Mouse (Mus musculus) liver, postnatal 0 days (tissue): Measurements from ENCODE around the gene Tspan3. TPM values are rescaled to one million over a fixed set of nuclear protein-coding genes. Genes with fewer than 3 reads are reported as not detected.
A peak's percentile ranks its signal among the peaks of the same experiment; 100 is the strongest.

Source experiments
- ATAC-seq: fragments of 200-750 bp; cut with Nextera tagmentation; 2 replicates; pipeline ENCODE4 v1.8.0; 2017; ENCODE audit warnings: mild to moderate bottlenecking, moderate library complexity
- DNase-seq: peaks from one replicate; pipeline ENCODE4 v3.0.0-alpha.2; 2016
- H3K27ac ChIP-seq: fragments of 300-500 bp; sonication (generic); 2 replicates; pipeline ENCODE4 v1.5.1; 2014; ENCODE audit warnings: antibody characterized with exemption, moderate library complexity, mild to moderate bottlenecking, low read depth
- H3K27me3 ChIP-seq: fragments of 300-500 bp; sonication (generic); 2 replicates; pipeline ENCODE4 v1.6.1; 2014; ENCODE audit warnings: low read length, control low read depth, mixed read lengths; ENCODE audit not compliant: insufficient read depth
- H3K36me3 ChIP-seq: fragments of 300-500 bp; sonication (generic); replicated peaks from 2 replicates; pipeline ENCODE4 v1.6.1; 2014; ENCODE audit warnings: mild to moderate bottlenecking, control low read depth, low read length, moderate library complexity, mixed read lengths; ENCODE audit not compliant: insufficient read depth
- H3K4me1 ChIP-seq: fragments of 300-500 bp; sonication (generic); 2 replicates; pipeline ENCODE4 v1.6.1; 2014; ENCODE audit warnings: antibody characterized with exemption, mild to moderate bottlenecking, control low read depth; ENCODE audit not compliant: insufficient read depth
- H3K4me2 ChIP-seq: fragments of 300-500 bp; sonication (generic); 2 replicates; pipeline ENCODE4 v1.6.1; 2014; ENCODE audit warnings: low read depth, mild to moderate bottlenecking, low read length, moderate library complexity, mixed read lengths
- H3K4me3 ChIP-seq: fragments of 300-500 bp; sonication (generic); 2 replicates; pipeline ENCODE4 v1.5.1; 2014; ENCODE audit warnings: low read depth, low read length
- H3K9ac ChIP-seq: fragments of 300-500 bp; sonication (generic); replicated peaks from 2 replicates; pipeline ENCODE4 v1.6.1; 2014; ENCODE audit warnings: mild to moderate bottlenecking, moderate library complexity
- H3K9me3 ChIP-seq: fragments of 300-500 bp; sonication (generic); 2 replicates; pipeline ENCODE4 v1.6.1; 2016; ENCODE audit warnings: mild to moderate bottlenecking, control low read depth, low read length, mixed read lengths
- CTCF ChIP-seq: sonication (generic); IDR thresholded peaks from 2 replicates; pipeline ENCODE4 v1.5.1; 2016; ENCODE audit warnings: antibody characterized with exemption, low read depth
- EP300 ChIP-seq: IDR thresholded peaks from 2 replicates; pipeline ENCODE4 v1.6.1; 2016; ENCODE audit warnings: antibody characterized with exemption, low read depth, mild to moderate bottlenecking
- WGBS: fragments of 180-500 bp; shearing (Covaris S2); extraction: QIAGEN DNeasy Blood & Tissue Kit; methylation state at CpG from one replicate; pipeline ENCODE4 v1.1.7; 2014; ENCODE audit not compliant: insufficient replicate concordance; 5-methylcytosine and 5-hydroxymethylcytosine counted together
- polyA plus RNA-seq: library from polyadenylated mRNA; unstranded; fragments of >200 nt; fragmentation: Nextera tagmentation; extraction: Ambion mirVana; gene quantifications from 2 replicates; pipeline ENCODE4 v1.2.1, GENCODE M21; 2015

The Tspan3 gene
- polyA plus RNA-seq, 1 experiment from 2014 or later: 23.4 TPM

GRCm38 (mm10) chr9:56107527-56107926, 57.8 kb downstream of the Tspan3 start:
- WGBS: 60% methylated on average over 6 of the region's 6 CpGs
- peak overlapping the region; percentile 64 for H3K27ac ChIP-seq
- no peak overlapping the region for H3K4me2 ChIP-seq
- no peaks in the 10 kb centered on the region for H3K9me3 ChIP-seq
- no peaks in the 10 kb centered on the region for H3K27me3 ChIP-seq
- H3K9ac ChIP-seq: no peak overlapping the region
- ATAC-seq (no peak), DNase-seq (no peak)
- H3K4me1 ChIP-seq: peaks cover 13% of the 10 kb centered on the region
- no peak overlapping the region for H3K4me3 ChIP-seq
- TF ChIP-seq EP300 (no peak), CTCF (no peak)
- H3K36me3 ChIP-seq: no peaks in the 10 kb centered on the region

GRCm38 (mm10) chr9:56106274-56107072, 58.8 kb downstream of the Tspan3 start:
- Histone ChIP-seq H3K9me3 (no peaks in the 10 kb centered on the region), H3K27ac (peak overlapping the region; percentile 64), H3K4me3 (no peak overlapping the region), H3K36me3 (no peaks in the 10 kb centered on the region), H3K4me2 (no peak overlapping the region), H3K4me1 (peaks cover 13% of the 10 kb centered on the region), H3K9ac (no peak overlapping the region), H3K27me3 (no peaks in the 10 kb centered on the region)
- ATAC-seq: no peak
- TF ChIP-seq EP300: no peak
- no peak for DNase-seq
- WGBS: 49% methylated on average over 6 of the region's 6 CpGs

GRCm38 (mm10) chr9:56104921-56105320, 60.4 kb downstream of the Tspan3 start:
- TF ChIP-seq EP300: no peak
- no peak for TF ChIP-seq CTCF
- Histone ChIP-seq H3K9ac (no peak overlapping the region), H3K27ac (peak overlapping the region; percentile 82), H3K36me3 (no peaks in the 10 kb centered on the region), H3K27me3 (no peaks in the 10 kb centered on the region), H3K4me3 (no peak overlapping the region), H3K4me2 (peak overlapping the region; percentile 32; the same call in 1 of the 2 replicates), H3K9me3 (no peaks in the 10 kb centered on the region), H3K4me1 (peaks cover 13% of the 10 kb centered on the region)
- ATAC-seq (no peak), DNase-seq (no peak)
- 38% methylated on average over 7 of the region's 7 CpGs for WGBS

GRCm38 (mm10) chr9:56101022-56101421, 64.3 kb downstream of the Tspan3 start:
- Histone ChIP-seq H3K36me3 (no peaks in the 10 kb centered on the region), H3K9me3 (no peaks in the 10 kb centered on the region), H3K9ac (no peak overlapping the region), H3K4me3 (no peak overlapping the region), H3K27me3 (no peaks in the 10 kb centered on the region), H3K4me1 (peaks cover 11% of the 10 kb centered on the region), H3K4me2 (0 out of 2 replicates have a peak overlapping the region, but pooled peaks have one; percentile 11), H3K27ac (no peak overlapping the region)
- DNase-seq: no peak
- TF ChIP-seq EP300 (no peak), CTCF (no peak)
- WGBS: 36% methylated on average over 4 of the region's 4 CpGs
- ATAC-seq: no peak

GRCm38 (mm10) chr9:56100041-56100522, 65.2 kb downstream of the Tspan3 start:
- 55% methylated on average over 7 of the region's 7 CpGs for WGBS
- peaks cover 11% of the 10 kb centered on the region for H3K4me1 ChIP-seq
- H3K4me3 ChIP-seq: no peak overlapping the region
- no peak for TF ChIP-seq EP300
- TF ChIP-seq CTCF: no peak
- H3K27ac ChIP-seq: peak overlapping the region; percentile 44; the same call in 1 of the 2 replicates
- DNase-seq (no peak), ATAC-seq (no peak)
- H3K9ac ChIP-seq: no peak overlapping the region
- H3K36me3 ChIP-seq: no peaks in the 10 kb centered on the region
- H3K4me2 ChIP-seq: 0 out of 2 replicates have a peak overlapping the region, but pooled peaks have one; percentile 11
- no peaks in the 10 kb centered on the region for H3K27me3 ChIP-seq
- no peaks in the 10 kb centered on the region for H3K9me3 ChIP-seq

- Histone ChIP-seq H3K9ac (no peak overlapping the region), H3K9me3 (no peaks in the 10 kb centered on the region), H3K4me2 (peak overlapping the region; percentile 10; the same call in 1 of the 2 replicates), H3K4me3 (no peak overlapping the region), H3K27me3 (no peaks in the 10 kb centered on the region), H3K27ac (peak overlapping the region; percentile 53), H3K36me3 (no peaks in the 10 kb centered on the region), H3K4me1 (peaks cover 5% of the 10 kb centered on the region; the same call in 1 of the 2 replicates)
- 33% methylated on average over 4 of the region's 4 CpGs for WGBS
- ATAC-seq: no peak; the same call in 1 of the 2 replicates
- no peak for DNase-seq
- TF ChIP-seq CTCF: no peak
- TF ChIP-seq EP300: no peak
These were observed 67.5 kb downstream of the Tspan3 start for GRCm38 (mm10) chr9:56097584-56098298.
